Mouse (Mus musculus) layer of hippocampus, adult 2 months (tissue): Measurements from ENCODE around the gene Slc27a4. TPM values are rescaled to one million over a fixed set of nuclear protein-coding genes. Genes with fewer than 3 reads are reported as not detected.

Source experiments
- DNase-seq, 2 experiments: peaks; one replicate each; pipeline ENCODE4 v3.0.0; 2022; ENCODE audit warnings: low spot score in 2 of 2
- H3K27ac ChIP-seq: fragments of 200-600 bp; 2 replicates; pipeline ENCODE4 v1.8.1; 2022
- H3K4me3 ChIP-seq: fragments of 200-600 bp; 2 replicates; pipeline ENCODE4 v1.8.1; 2022; ENCODE audit warnings: mild to moderate bottlenecking
- CTCF ChIP-seq: fragments of 200-600 bp; conservative IDR thresholded peaks from 2 replicates; pipeline ENCODE4 v1.8.1; 2022; ENCODE audit warnings: antibody characterized with exemption, mild to moderate bottlenecking, moderate library complexity
- total RNA-seq, 2 experiments: library from RNA; stranded (reverse); gene quantifications; 2 replicates each; pipeline ENCODE4 v1.2.3; 2021

Gene Slc27a4
- total RNA-seq, 2 experiments from 2014 or later: 65.4 to 67.3 TPM

DNA sequence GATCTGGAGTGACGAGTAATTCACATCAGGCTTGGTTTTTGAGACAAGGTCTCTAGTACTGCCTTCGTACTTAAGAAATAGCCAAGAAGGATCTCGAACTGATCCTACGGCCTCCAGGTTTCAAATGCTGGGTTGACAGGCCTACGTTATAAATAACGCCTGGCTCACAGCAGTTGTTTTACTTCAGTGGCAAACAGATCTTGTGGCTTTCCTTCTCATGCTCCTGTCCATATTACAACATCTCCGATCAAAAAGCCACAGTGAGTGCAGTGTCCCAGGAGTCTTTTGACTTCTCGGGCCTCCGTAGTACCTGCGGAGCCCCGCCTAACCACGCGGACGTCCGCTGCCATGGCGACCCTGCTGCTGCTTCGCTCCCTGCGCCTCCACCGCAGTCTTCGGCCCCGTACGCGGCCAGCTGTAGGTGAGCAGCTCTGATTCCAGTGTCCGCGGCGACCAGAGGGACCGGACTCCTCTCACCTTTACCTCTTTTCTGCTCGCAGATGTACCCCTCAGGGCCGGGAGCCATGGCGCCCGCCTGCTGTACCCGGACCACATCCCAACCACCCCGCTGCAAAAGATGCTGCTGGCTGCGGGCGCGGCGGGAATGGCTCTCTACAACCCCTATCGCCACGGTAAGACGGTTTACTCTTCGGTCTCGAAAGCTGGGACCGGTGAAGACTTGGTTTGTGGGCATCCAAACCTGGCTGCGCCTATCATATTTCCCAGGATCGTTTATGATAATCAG, 14.3 kb upstream of the Slc27a4 start, which contains the start of gene Trub2:
Trub2 (minus strand) TSS at position 566 of the 745 bp plus-strand sequence.
- Histone ChIP-seq H3K27ac (peak within 1 kb of the TSS; percentile 87), H3K4me3 (peak within 1 kb of the TSS; percentile 75)
- TF ChIP-seq CTCF: no peak
- peak; percentile 84 to 88 for DNase-seq

DNA sequence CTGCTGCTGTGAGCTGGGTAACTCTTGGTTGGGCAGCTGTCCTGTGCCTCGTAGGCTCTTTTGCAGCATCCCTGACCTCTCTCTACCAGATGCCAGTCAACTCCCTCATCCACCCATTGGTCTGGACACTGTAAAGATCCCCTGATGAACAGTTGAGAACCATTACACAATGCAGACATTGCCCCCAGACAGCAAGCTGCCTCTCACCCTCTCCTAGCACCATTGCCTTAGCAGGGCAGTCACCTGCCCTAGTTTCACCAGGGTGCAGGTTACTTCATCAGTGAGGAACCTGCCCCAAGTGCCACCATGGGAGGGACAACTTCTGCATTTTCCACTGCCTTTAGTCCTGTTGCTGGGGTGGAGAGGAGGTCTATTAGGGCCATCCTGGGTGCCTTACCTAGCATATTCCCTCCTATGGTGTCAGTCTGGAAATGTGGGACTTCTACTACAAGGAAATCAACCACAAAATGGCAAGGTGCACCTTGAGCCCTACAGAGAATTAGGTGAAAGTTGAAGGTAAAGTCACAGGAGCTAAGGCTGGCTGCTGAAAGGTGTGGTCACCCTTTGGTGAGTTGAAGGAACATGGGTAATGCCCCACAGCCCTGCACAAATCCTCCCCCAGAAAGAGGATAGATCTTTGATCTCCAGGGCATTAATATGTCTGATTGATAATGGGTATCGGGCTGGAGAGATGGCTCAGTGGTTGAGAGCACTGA, 9.5 kb upstream of the Slc27a4 start:
- Histone ChIP-seq H3K4me3 (no peak overlapping the region), H3K27ac (no peak overlapping the region)
- no peak for TF ChIP-seq CTCF
- no peak for DNase-seq

- H3K4me3 ChIP-seq: peak overlapping the region; percentile 81
- H3K27ac ChIP-seq: peak overlapping the region; percentile 94
- DNase-seq: no peak
- TF ChIP-seq CTCF: no peak
These were observed 380 bp downstream of the Slc27a4 start for GRCm38 (mm10) chr2:29802827-29803201.

- no peak for DNase-seq
- peak; percentile 62 for TF ChIP-seq CTCF
- Histone ChIP-seq H3K4me3 (peak overlapping the region; percentile 81), H3K27ac (peak overlapping the region; percentile 94)
These were observed 982 bp downstream of the Slc27a4 start for GRCm38 (mm10) chr2:29803400-29803831.

- TF ChIP-seq CTCF: no peak
- no peak overlapping the region for H3K4me3 ChIP-seq
These were observed 13.4 kb downstream of the Slc27a4 start for GRCm38 (mm10) chr2:29815678-29816371.

GRCm38 (mm10) chr2:29817426-29818232, 15.2 kb downstream of the Slc27a4 start:
- peak; percentile 87 to 88 for DNase-seq
- Histone ChIP-seq H3K27ac (peak overlapping the region; percentile 97), H3K4me3 (no peak overlapping the region)
- TF ChIP-seq CTCF: peak; percentile 87

More at GRCm38 (mm10) chr2:29815678-29816371, 13.4 kb downstream of the Slc27a4 start:
- no peak for DNase-seq
- no peak overlapping the region for H3K27ac ChIP-seq

- H3K27ac ChIP-seq: peak overlapping the region; percentile 97
- peak overlapping the region; percentile 64; the same call in 1 of the 2 replicates for H3K4me3 ChIP-seq
- DNase-seq: no peak
- no peak for TF ChIP-seq CTCF
These were observed 16.9 kb downstream of the Slc27a4 start for GRCm38 (mm10) chr2:29819363-29819762.

- peak; percentile 39 for TF ChIP-seq CTCF
- peak within 1 kb of the TSS; percentile 64 for H3K4me3 ChIP-seq
- H3K27ac ChIP-seq: peak within 1 kb of the TSS; percentile 97
- DNase-seq: peak; percentile 59 to 60
These were observed 17.8 kb downstream of the Slc27a4 start, which contains the start of gene Urm1 for GRCm38 (mm10) chr2:29820025-29820817. Gene Urm1, plus strand, starts transcription at chr2:29820075.

GRCm38 (mm10) chr2:29826318-29826925, 24.0 kb downstream of the Slc27a4 start:
- Histone ChIP-seq H3K27ac (peak overlapping the region; percentile 94), H3K4me3 (peak overlapping the region; percentile 98)
- no peak for DNase-seq
- TF ChIP-seq CTCF: no peak

DNA sequence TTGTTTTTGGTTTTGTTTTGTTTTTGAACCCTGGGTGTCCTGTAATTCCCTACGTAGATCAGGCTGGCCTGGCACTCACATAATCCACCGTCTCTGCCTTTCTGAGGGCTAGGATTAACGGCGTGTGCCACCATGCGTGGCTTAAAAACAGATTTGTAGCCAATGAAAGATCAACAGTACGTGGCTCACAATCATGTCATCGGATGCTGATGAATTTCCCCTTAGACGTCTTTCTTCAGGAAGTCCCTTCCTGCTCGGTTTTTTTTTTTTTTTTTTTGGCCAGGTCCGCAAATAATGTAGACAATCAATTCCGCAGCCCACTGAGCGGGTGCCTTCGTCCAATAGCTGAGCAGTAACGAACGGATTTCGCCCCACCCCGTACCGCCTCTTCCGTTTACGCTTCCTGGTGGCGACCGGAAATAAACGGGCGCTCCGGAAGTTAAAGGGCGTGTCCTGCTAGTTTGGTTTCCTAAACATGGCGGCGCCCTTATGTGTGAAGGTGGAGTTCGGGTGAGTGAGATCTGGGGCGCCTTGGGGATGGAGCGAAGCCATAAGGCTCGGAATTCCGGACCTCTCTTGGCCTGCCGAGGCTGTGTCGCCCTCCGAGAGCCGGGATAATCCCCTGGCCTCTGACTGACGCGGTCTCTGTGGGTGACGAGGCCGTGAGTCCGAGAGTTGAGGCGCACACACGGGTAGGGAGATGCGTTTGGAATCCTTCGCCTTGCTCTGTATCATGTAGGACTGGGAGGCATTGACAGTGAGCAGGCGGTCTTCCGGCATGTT, 24.7 kb downstream of the Slc27a4 start:
- peak; percentile 94 to 98 for DNase-seq
- Histone ChIP-seq H3K27ac (peak overlapping the region; percentile 94), H3K4me3 (peak overlapping the region; percentile 98)
- 0 out of 2 replicates have a peak, but pooled peaks have one; percentile 10 for TF ChIP-seq CTCF

- Histone ChIP-seq H3K27ac (peak overlapping the region; percentile 94), H3K4me3 (peak overlapping the region; percentile 98)
- no peak for TF ChIP-seq CTCF
- DNase-seq: no peak
These were observed 25.2 kb downstream of the Slc27a4 start for GRCm38 (mm10) chr2:29827709-29828024.
